Mouse (Mus musculus) stomach, postnatal 0 days (tissue): ENCODE results near the gene Hoxa1.

Source experiments
- CTCF ChIP-seq: IDR thresholded peaks from 2 replicates; pipeline ENCODE4 v1.5.1; 2016; ENCODE audit warnings: antibody characterized with exemption, low read depth, mild to moderate bottlenecking, moderate library complexity
- EP300 ChIP-seq: optimal IDR thresholded peaks from 2 replicates; pipeline ENCODE3; 2016; ENCODE audit warnings: antibody characterized with exemption

DNA sequence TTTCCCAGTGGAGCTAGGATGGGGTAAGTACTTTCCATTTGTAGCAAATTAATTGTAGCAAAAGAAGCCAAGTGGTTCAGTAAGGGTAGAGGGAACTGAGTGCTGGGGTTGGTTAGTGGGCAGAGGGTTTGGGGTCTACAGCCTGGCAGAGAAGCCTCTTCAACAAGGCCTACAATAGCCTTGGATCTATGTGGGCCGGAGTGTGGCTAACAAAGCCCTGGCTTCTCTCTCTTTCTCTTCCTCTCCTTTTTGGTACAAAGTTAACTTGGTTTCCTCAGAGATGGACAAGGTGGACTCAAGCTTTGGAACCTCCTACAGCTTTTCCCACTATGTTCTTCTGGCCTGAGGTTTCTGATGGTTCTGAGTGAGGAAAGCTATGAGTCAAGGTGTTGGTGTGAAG lies 43.2 kb upstream of the Hoxa1 start:
- TF ChIP-seq CTCF (no peak), EP300 (no peak)
